In genomic region chr3:3000199-3000598, GRCm38 (mm10) we compare ENCODE assay signal across 14 mouse cellular contexts.
DNase-seq lines count a peak whose midpoint lies in the region; ATAC-seq and TF ChIP-seq lines count a peak whose summit lies in the region.
"Had no signal": no experiment of that assay in that cellular context is flagged by ENCODE, and none has a peak within 500 bp of the region (broad histone marks: within the 10 kb centered on the region; RNA-seq: fewer than 3 reads in every experiment).

No protein-coding gene starts in this region.

- no peak overlapping the region for H3K27ac ChIP-seq in midbrain, embryonic 10.5 days (replicated peaks)
- no peak overlapping the region for H3K27ac ChIP-seq in midbrain, embryonic 16.5 days (ENCODE audit: low read length)
- H3K27ac ChIP-seq in stomach, postnatal 0 days (replicated peaks) = no peak overlapping the region
- H3K27ac ChIP-seq in gastrocnemius, adult 2 months = no peak overlapping the region
- H3K27ac ChIP-seq: liver, embryonic 12.5 days; macrophage had no signal

- no peaks in the 10 kb centered on the region for H3K4me1 ChIP-seq in midbrain, embryonic 10.5 days
- no peaks in the 10 kb centered on the region for H3K4me1 ChIP-seq in midbrain, embryonic 16.5 days (ENCODE audit: control insufficient read depth, insufficient read depth, low read length)
- no peaks in the 10 kb centered on the region for H3K4me1 ChIP-seq in stomach, postnatal 0 days (replicated peaks; ENCODE audit: control insufficient read depth, insufficient read depth)
- H3K4me1 ChIP-seq: liver, embryonic 12.5 days had no signal

- H3K27me3 ChIP-seq in midbrain, embryonic 10.5 days (ENCODE audit: low read depth, poor library complexity, severe bottlenecking) = no peaks in the 10 kb centered on the region
- no peaks in the 10 kb centered on the region for H3K27me3 ChIP-seq in midbrain, embryonic 16.5 days (ENCODE audit: control insufficient read depth, insufficient read depth, low read depth, low read length)
- H3K27me3 ChIP-seq in stomach, postnatal 0 days (ENCODE audit: control insufficient read depth, insufficient read depth, low read length) = no peaks in the 10 kb centered on the region
- H3K27me3 ChIP-seq: liver, embryonic 12.5 days had no signal

- H3K9ac ChIP-seq in midbrain, embryonic 16.5 days (ENCODE audit: low read depth, low read length) = no peak overlapping the region
- H3K9ac ChIP-seq in stomach, postnatal 0 days (ENCODE audit: low read length) = no peak overlapping the region
- H3K9ac ChIP-seq: liver, embryonic 12.5 days had no signal

- H3K4me3 ChIP-seq in midbrain, embryonic 10.5 days = no peak overlapping the region
- H3K4me3 ChIP-seq in midbrain, embryonic 16.5 days (ENCODE audit: low read depth, low read length) = no peak overlapping the region
- no peak overlapping the region for H3K4me3 ChIP-seq in stomach, postnatal 0 days (ENCODE audit: low read depth, low read length)
- H3K4me3 ChIP-seq in gastrocnemius, adult 2 months = no peak overlapping the region
- H3K4me3 ChIP-seq: liver, embryonic 12.5 days had no signal

- no peak for TF ChIP-seq CTCF in stomach, postnatal 0 days (IDR thresholded peaks at IDR 0.05; ENCODE audit: low read depth)
- no peak for TF ChIP-seq CTCF in gastrocnemius, adult 2 months (IDR thresholded peaks at IDR 0.05)

- ATAC-seq in midbrain, embryonic 16.5 days = no peak
- ATAC-seq in granulocyte monocyte progenitor cell, adult 5-6 weeks (replicated peaks; ENCODE audit: poor library complexity, severe bottlenecking) = peak; percentile 40
- ATAC-seq in stomach, postnatal 0 days (ENCODE audit: low FRiP score, low TSS enrichment) = no peak
- ATAC-seq: liver, embryonic 12.5 days had no signal

- DNase-seq in heart, adult 11 months = peak; percentile 55
- no peak for DNase-seq in heart, postnatal 10 days
- DNase-seq in midbrain, embryonic 10.5 days (ENCODE audit: low spot score) = peak; percentile 5
- peak; percentile 5 for DNase-seq in stomach, postnatal 0 days (ENCODE audit: low spot score)
- no peak for DNase-seq in gastrocnemius, adult 2 months
- DNase-seq in layer of hippocampus, adult 18-20 months (ENCODE audit: low spot score in 2 of 2) = no peak
- DNase-seq: adrenal gland, postnatal 25 days; B cell, adult 2 months; cerebellum, adult 9-10 months; kidney, adult 9 months had no signal

- H3K4me2 ChIP-seq in midbrain, embryonic 16.5 days (ENCODE audit: low read length) = no peak overlapping the region
- no peak overlapping the region for H3K4me2 ChIP-seq in stomach, postnatal 0 days (replicated peaks; ENCODE audit: low read depth)
- H3K4me2 ChIP-seq: liver, embryonic 12.5 days had no signal

- no peaks in the 10 kb centered on the region for H3K36me3 ChIP-seq in midbrain, embryonic 10.5 days
- no peaks in the 10 kb centered on the region for H3K36me3 ChIP-seq in midbrain, embryonic 16.5 days (ENCODE audit: control insufficient read depth, insufficient read depth, low read length)
- H3K36me3 ChIP-seq in stomach, postnatal 0 days (ENCODE audit: control insufficient read depth, insufficient read depth, low read length) = no peaks in the 10 kb centered on the region
- H3K36me3 ChIP-seq: liver, embryonic 12.5 days had no signal

- no peak for TF ChIP-seq EP300 in stomach, postnatal 0 days (optimal IDR thresholded peaks at IDR 0.05)

- H3K9me3 ChIP-seq in midbrain, embryonic 10.5 days (replicated peaks) = peaks cover 49% of the 10 kb centered on the region
- peaks cover 26% of the 10 kb centered on the region for H3K9me3 ChIP-seq in midbrain, embryonic 16.5 days (replicated peaks; ENCODE audit: control insufficient read depth, low read length, poor library complexity, severe bottlenecking)
- H3K9me3 ChIP-seq in stomach, postnatal 0 days (ENCODE audit: control insufficient read depth, low read length) = peaks cover 6% of the 10 kb centered on the region; the same call in 1 of the 2 replicates

- intact Hi-C loops in heart, postnatal 10 days (cut with DNase I) = no loop called here
- intact Hi-C loops in gastrocnemius, adult 2 months (cut with DNase I) = no loop called here

Comparison
In these comparisons a context has a peak if more than half of its experiments do, and no peak if none do; other contexts are left out.
1. DNase-seq: peak in heart, adult 11 months (single experiment), midbrain, embryonic 10.5 days (single experiment) and stomach, postnatal 0 days (single experiment); none in heart, postnatal 10 days (0 of 2), gastrocnemius, adult 2 months (single experiment) and layer of hippocampus, adult 18-20 months (0 of 2).